ENCODE assay signal across 36 mouse cellular contexts in genomic region chr5:147208471-147208870, GRCm38 (mm10). TPM values are rescaled to one million over a fixed set of nuclear protein-coding genes. Genes with fewer than 3 reads are reported as not detected.
DNase-seq lines count a peak whose midpoint lies in the region; TF ChIP-seq lines count a peak whose summit lies in the region.
"Had no signal": no experiment of that assay in that cellular context is flagged by ENCODE, and none has a peak within 500 bp of the region (broad histone marks: within the 10 kb centered on the region; RNA-seq: fewer than 3 reads in every experiment).

No protein-coding gene starts in this region.

- no peaks in the 10 kb centered on the region for H3K9me3 ChIP-seq in ES-Bruce4 (replicated peaks; ENCODE audit: control insufficient read depth, insufficient read depth, low read length, poor library complexity, severe bottlenecking)
- H3K9me3 ChIP-seq: embryonic facial prominence, embryonic 15.5 days; hindbrain, embryonic 15.5 days; midbrain, embryonic 13.5 days had no signal

- no peaks in the 10 kb centered on the region for H3K4me1 ChIP-seq in liver, adult 2 months (ENCODE audit: control insufficient read depth, insufficient read depth, low read length)
- no peaks in the 10 kb centered on the region for H3K4me1 ChIP-seq in ES-Bruce4 (ENCODE audit: control insufficient read depth, insufficient read depth, low read length)
- H3K4me1 ChIP-seq: embryonic facial prominence, embryonic 15.5 days; heart, embryonic 13.5 days had no signal

- no peak for DNase-seq in gastrocnemius, adult 2 months
- no peak for DNase-seq in gastrocnemius, postnatal 36 days
- no peak for DNase-seq in liver, adult 2 months (ENCODE audit: extremely low read depth, low read depth, low spot score)
- DNase-seq in liver = no peak
- no peak for DNase-seq in brain, embryonic 14.5 days (ENCODE audit: low read depth)
- DNase-seq in adrenal gland, postnatal 14 days = no peak
- DNase-seq in frontal cortex, postnatal 36 days (ENCODE audit: low spot score in 2 of 2) = no peak
- DNase-seq: adrenal gland, postnatal 10 days; cerebellum, adult 2 months; cerebellum, postnatal 14 days; heart, postnatal 10 days; kidney, adult 18-20 months; layer of hippocampus, adult 9-11 months; left cerebral cortex, postnatal 4 days; lung, adult 18-20 months; thymus, adult 2 months; thymus, postnatal 36 days had no signal

- H3K4me3 ChIP-seq in gastrocnemius, adult 2 months = no peak overlapping the region
- H3K4me3 ChIP-seq in liver, adult 2 months (ENCODE audit: insufficient read depth, low read depth, low read length) = no peak overlapping the region
- no peak overlapping the region for H3K4me3 ChIP-seq in ES-Bruce4 (ENCODE audit: low read depth, low read length)
- H3K4me3 ChIP-seq: embryonic facial prominence, embryonic 10.5 days; embryonic facial prominence, embryonic 15.5 days; forebrain, embryonic 12.5 days; heart, embryonic 13.5 days; hindbrain, embryonic 10.5 days; hindbrain, embryonic 15.5 days; midbrain, embryonic 13.5 days had no signal

- no peak for TF ChIP-seq POLR2A in liver, adult 2 months (IDR thresholded peaks at IDR 0.05; ENCODE audit: extremely low read depth, insufficient read depth, low read length)
- no peak for TF ChIP-seq POLR2A in ES-Bruce4 (IDR thresholded peaks at IDR 0.05; ENCODE audit: insufficient read depth, low read length)
- no peak for TF ChIP-seq POLR2A in brain, embryonic 14.5 days (IDR thresholded peaks at IDR 0.05; ENCODE audit: borderline replicate concordance, extremely low read depth, insufficient read depth, insufficient read length, poor library complexity, severe bottlenecking)

- H3K36me3 ChIP-seq in liver, adult 2 months (ENCODE audit: control insufficient read depth, insufficient read depth, low read length) = no peaks in the 10 kb centered on the region
- H3K36me3 ChIP-seq in ES-Bruce4 (ENCODE audit: control insufficient read depth, insufficient read depth, low read length, poor library complexity, severe bottlenecking) = no peaks in the 10 kb centered on the region
- H3K36me3 ChIP-seq: embryonic facial prominence, embryonic 10.5 days; embryonic facial prominence, embryonic 15.5 days; forebrain, embryonic 12.5 days; heart, embryonic 13.5 days; hindbrain, embryonic 10.5 days; hindbrain, embryonic 15.5 days; midbrain, embryonic 13.5 days had no signal

- no peak overlapping the region for H3K9ac ChIP-seq in liver, adult 2 months (ENCODE audit: low read depth, low read length)
- no peak overlapping the region for H3K9ac ChIP-seq in ES-Bruce4 (ENCODE audit: low read depth, poor library complexity, severe bottlenecking)
- H3K9ac ChIP-seq: embryonic facial prominence, embryonic 15.5 days; forebrain, embryonic 12.5 days; heart, embryonic 13.5 days; hindbrain, embryonic 15.5 days; midbrain, embryonic 13.5 days had no signal

- TF ChIP-seq CTCF in gastrocnemius, adult 2 months (IDR thresholded peaks at IDR 0.05) = peak; percentile 17; the same call in 1 of the 2 replicates
- peak; percentile 17; the same call in 1 of the 2 replicates for TF ChIP-seq CTCF in liver, adult 2 months (IDR thresholded peaks at IDR 0.05; ENCODE audit: low read depth, low read length)
- TF ChIP-seq CTCF in ES-Bruce4 (IDR thresholded peaks at IDR 0.05; ENCODE audit: low read depth, low read length) = peak; percentile 41
- peak; percentile 25; the same call in 1 of the 2 replicates for TF ChIP-seq CTCF in brain, embryonic 14.5 days (IDR thresholded peaks at IDR 0.05; ENCODE audit: borderline replicate concordance, extremely low read depth, insufficient read depth, insufficient read length)

- TF ChIP-seq EP300 in ES-Bruce4 (IDR thresholded peaks at IDR 0.05; ENCODE audit: insufficient read depth, low read depth, low read length) = no peak

- WGBS in liver, adult 2 months = 64% methylated on average over 2 of the region's 2 CpGs

- intact Hi-C loops in gastrocnemius, adult 2 months (cut with DNase I) = no loop called here
- intact Hi-C loops in gastrocnemius, postnatal 36 days (cut with DNase I) = no loop called here

- H3K27ac ChIP-seq in gastrocnemius, adult 2 months = no peak overlapping the region
- H3K27ac ChIP-seq in liver, adult 2 months (replicated peaks; ENCODE audit: insufficient read depth, low read depth, low read length) = no peak overlapping the region
- no peak overlapping the region for H3K27ac ChIP-seq in ES-Bruce4 (ENCODE audit: insufficient read depth, low read length)
- H3K27ac ChIP-seq: embryonic facial prominence, embryonic 10.5 days; embryonic facial prominence, embryonic 15.5 days; forebrain, embryonic 12.5 days; heart, embryonic 13.5 days; hindbrain, embryonic 10.5 days; hindbrain, embryonic 15.5 days; kidney, postnatal 0 days; macrophage; midbrain, embryonic 13.5 days had no signal

- no peaks in the 10 kb centered on the region for H3K79me2 ChIP-seq in liver, adult 2 months (ENCODE audit: control insufficient read depth, insufficient read depth, low read length)

- no peaks in the 10 kb centered on the region for H3K27me3 ChIP-seq in liver, adult 2 months (ENCODE audit: control insufficient read depth, insufficient read depth, low read length)
- H3K27me3 ChIP-seq in ES-Bruce4 (ENCODE audit: control insufficient read depth, insufficient read depth, low read length, poor library complexity, severe bottlenecking) = no peaks in the 10 kb centered on the region
- H3K27me3 ChIP-seq: embryonic facial prominence, embryonic 15.5 days had no signal

RNA-seq across cellular contexts. Expression of gene Gsx1, which starts 20.0 kb away (rescaled TPM):
- not detected for total RNA-seq in gastrocnemius, adult 2 months (2021)
- not detected for total RNA-seq in gastrocnemius, postnatal 36 days (2021)
- not detected in 2 replicates for total RNA-seq in liver, adult 2 months (2014; rRNA removed)
- not detected in 2 replicates for polyA plus RNA-seq in liver, adult 2 months (2012; rRNA removed)
- not detected in 2 replicates for polyA plus RNA-seq in ES-Bruce4 (2011; ENCODE audit: insufficient read depth, insufficient read length, low read depth, missing spikeins)
- polyA plus RNA-seq in brain, embryonic 14.5 days (2012; rRNA removed) = 9.8 and 11.2 TPM in 2 replicates
- total RNA-seq in adrenal gland, postnatal 14 days (2021) = not detected in 2 replicates
- total RNA-seq: adrenal gland, postnatal 10 days; gastrocnemius, adult 18-20 months; gastrocnemius, postnatal 4 days; heart, adult 8-10 months; heart, postnatal 10 days; megakaryocyte-erythroid progenitor cell, adult 5-6 weeks had no signal
- polyA plus RNA-seq: embryonic facial prominence, embryonic 15.5 days; heart, embryonic 13.5 days; intestine, embryonic 14.5 days; kidney, postnatal 0 days; large intestine, adult 2 months; limb, embryonic 14.5 days; lung, postnatal 0 days; macrophage; stomach, embryonic 14.5 days; thymus, adult 2 months had no signal
